Mouse (Mus musculus) duodenum, adult 2 months (tissue): ENCODE results near the gene Igf2. TPM values are rescaled to one million over a fixed set of nuclear protein-coding genes. Genes with fewer than 3 reads are reported as not detected.

Experiments used
- polyA plus RNA-seq: library from polyadenylated mRNA; depleted of rRNA; stranded (reverse); fragments of >200 nt; gene quantifications from 2 replicates; pipeline ENCODE4 v1.2.3, GENCODE M21; 2012; ENCODE audit warnings: low replicate concordance; rRNA removed

Gene Igf2
- polyA plus RNA-seq: 11.0 and 22.4 TPM in 2 replicates

GRCm38 (mm10) chr7:142666659-142667058 is at the start of gene Igf2:
Gene Igf2 (minus strand): TSS chr7:142666816.

GRCm38 (mm10) chr7:142669751-142670625 is 3.4 kb upstream of the Igf2 start, which contains the start of gene Gm49394:
Gene Gm49394 (minus strand): TSS chr7:142669942.

Other genes starting within 250 kb of the Igf2 start
- gene Syt8, start 232.0 kb downstream of the Igf2 start, polyA plus RNA-seq: 1.8 and 119 TPM in 2 replicates
- 0.20 and 1.7 TPM in 2 replicates for gene Tnni2, start 225.0 kb downstream of the Igf2 start, polyA plus RNA-seq
- gene Lsp1, start 206.0 kb downstream of the Igf2 start, polyA plus RNA-seq: 33.4 and 47.1 TPM in 2 replicates
- gene Tnnt3, start 168.0 kb downstream of the Igf2 start, polyA plus RNA-seq: not detected in 2 replicates
- gene Mrpl23, start 134.1 kb downstream of the Igf2 start, polyA plus RNA-seq: 2.5 and 3.5 TPM in 2 replicates
- gene Gm49394, start 3.1 kb upstream of the Igf2 start, polyA plus RNA-seq: 0.04 TPM in 2 replicates
- 1.2 and 543 TPM in 2 replicates for gene Ins2, start 76.6 kb upstream of the Igf2 start, polyA plus RNA-seq